Mouse (Mus musculus): Measurements from ENCODE around the gene Rassf2. TPM values are rescaled to one million over a fixed set of nuclear protein-coding genes. Genes with fewer than 3 reads are reported as not detected.

The Rassf2 gene
- polyA plus RNA-seq, 1 experiment from 2014 or later: 3.0 TPM

GRCm38 (mm10) chr2:132061884-132062283 lies 31.8 kb upstream of the Rassf2 start:
- no peak overlapping the region for H3K4me2 ChIP-seq (ENCODE audit: low read depth, low read length)
- no peak overlapping the region for H3K27ac ChIP-seq (ENCODE audit: low read depth)
- no peak for TF ChIP-seq CTCF (IDR thresholded peaks at IDR 0.05; ENCODE audit: low read depth)
- no peak for TF ChIP-seq EP300 (IDR thresholded peaks at IDR 0.05; ENCODE audit: low read depth)
- H3K4me3 ChIP-seq (ENCODE audit: low read depth, low read length): no peak overlapping the region
- no peak overlapping the region for H3K9ac ChIP-seq (replicated peaks)
- no peaks in the 10 kb centered on the region for H3K27me3 ChIP-seq (ENCODE audit: insufficient read depth, low read length)
- no peak for DNase-seq
- ATAC-seq: no peak
- no peaks in the 10 kb centered on the region for H3K4me1 ChIP-seq (ENCODE audit: insufficient read depth)
- peaks cover 27% of the 10 kb centered on the region for H3K36me3 ChIP-seq (replicated peaks; ENCODE audit: insufficient read depth, low read length)
- 83% methylated on average over 11 of the region's 11 CpGs for WGBS (ENCODE audit: insufficient replicate concordance)
- no peaks in the 10 kb centered on the region for H3K9me3 ChIP-seq (ENCODE audit: low read length)

GRCm38 (mm10) chr2:132059919-132060318 lies 29.9 kb upstream of the Rassf2 start:
- Histone ChIP-seq H3K9me3 (ENCODE audit: low read length) (no peaks in the 10 kb centered on the region), H3K36me3 (replicated peaks; ENCODE audit: insufficient read depth, low read length) (peaks cover 40% of the 10 kb centered on the region), H3K4me2 (ENCODE audit: low read depth, low read length) (no peak overlapping the region), H3K27me3 (ENCODE audit: insufficient read depth, low read length) (no peaks in the 10 kb centered on the region), H3K4me3 (ENCODE audit: low read depth, low read length) (no peak overlapping the region), H3K27ac (ENCODE audit: low read depth) (no peak overlapping the region), H3K4me1 (ENCODE audit: insufficient read depth) (no peaks in the 10 kb centered on the region), H3K9ac (replicated peaks) (no peak overlapping the region)
- WGBS (ENCODE audit: insufficient replicate concordance): 84% methylated on average over 8 of the region's 8 CpGs
- no peak for ATAC-seq
- TF ChIP-seq CTCF (IDR thresholded peaks at IDR 0.05; ENCODE audit: low read depth): 0 out of 2 replicates have a peak, but pooled peaks have one; percentile 22
- TF ChIP-seq EP300 (IDR thresholded peaks at IDR 0.05; ENCODE audit: low read depth): no peak
- no peak for DNase-seq

GRCm38 (mm10) chr2:132055349-132055753 lies 25.3 kb upstream of the Rassf2 start:
- TF ChIP-seq CTCF (IDR thresholded peaks at IDR 0.05; ENCODE audit: low read depth) (no peak), EP300 (IDR thresholded peaks at IDR 0.05; ENCODE audit: low read depth) (no peak)
- H3K9ac ChIP-seq (replicated peaks): no peak overlapping the region
- no peaks in the 10 kb centered on the region for H3K4me1 ChIP-seq (ENCODE audit: insufficient read depth)
- WGBS (ENCODE audit: insufficient replicate concordance): 67% methylated on average over 8 of the region's 8 CpGs
- no peaks in the 10 kb centered on the region for H3K27me3 ChIP-seq (ENCODE audit: insufficient read depth, low read length)
- H3K4me3 ChIP-seq (ENCODE audit: low read depth, low read length): no peak overlapping the region
- ATAC-seq: no peak
- no peak overlapping the region for H3K27ac ChIP-seq (ENCODE audit: low read depth)
- H3K4me2 ChIP-seq (ENCODE audit: low read depth, low read length): no peak overlapping the region
- H3K36me3 ChIP-seq (replicated peaks; ENCODE audit: insufficient read depth, low read length): peaks cover 29% of the 10 kb centered on the region
- H3K9me3 ChIP-seq (ENCODE audit: low read length): no peaks in the 10 kb centered on the region
- no peak for DNase-seq

GRCm38 (mm10) chr2:132053824-132054223 lies 23.8 kb upstream of the Rassf2 start:
- Histone ChIP-seq H3K4me1 (ENCODE audit: insufficient read depth) (peaks cover under 1% of the 10 kb centered on the region), H3K4me3 (ENCODE audit: low read depth, low read length) (no peak overlapping the region), H3K4me2 (ENCODE audit: low read depth, low read length) (no peak overlapping the region), H3K36me3 (replicated peaks; ENCODE audit: insufficient read depth, low read length) (peaks cover 28% of the 10 kb centered on the region), H3K9me3 (ENCODE audit: low read length) (no peaks in the 10 kb centered on the region), H3K27ac (ENCODE audit: low read depth) (no peak overlapping the region), H3K27me3 (ENCODE audit: insufficient read depth, low read length) (no peaks in the 10 kb centered on the region), H3K9ac (replicated peaks) (no peak overlapping the region)
- ATAC-seq (no peak), DNase-seq (no peak)
- whole genome bisulfite sequencing (ENCODE audit: insufficient replicate concordance): 46% methylated on average over 4 of the region's 4 CpGs
- TF ChIP-seq CTCF (IDR thresholded peaks at IDR 0.05; ENCODE audit: low read depth) (no peak), EP300 (IDR thresholded peaks at IDR 0.05; ENCODE audit: low read depth) (no peak)

GRCm38 (mm10) chr2:132051798-132052197 lies 21.7 kb upstream of the Rassf2 start:
- Histone ChIP-seq H3K4me3 (ENCODE audit: low read depth, low read length) (no peak overlapping the region), H3K4me1 (ENCODE audit: insufficient read depth) (peaks cover 6% of the 10 kb centered on the region), H3K9ac (replicated peaks) (no peak overlapping the region), H3K4me2 (ENCODE audit: low read depth, low read length) (no peak overlapping the region), H3K27ac (ENCODE audit: low read depth) (no peak overlapping the region), H3K9me3 (ENCODE audit: low read length) (no peaks in the 10 kb centered on the region), H3K36me3 (replicated peaks; ENCODE audit: insufficient read depth, low read length) (peaks cover 17% of the 10 kb centered on the region), H3K27me3 (ENCODE audit: insufficient read depth, low read length) (no peaks in the 10 kb centered on the region)
- no peak for DNase-seq
- 47% methylated on average over 5 of the region's 5 CpGs for WGBS (ENCODE audit: insufficient replicate concordance)
- TF ChIP-seq CTCF (IDR thresholded peaks at IDR 0.05; ENCODE audit: low read depth) (no peak), EP300 (IDR thresholded peaks at IDR 0.05; ENCODE audit: low read depth) (no peak)
- peak; percentile 53 for ATAC-seq

- H3K27me3 ChIP-seq (ENCODE audit: insufficient read depth, low read length): no peaks in the 10 kb centered on the region
- no peak overlapping the region for H3K9ac ChIP-seq (replicated peaks)
- no peak for TF ChIP-seq CTCF (IDR thresholded peaks at IDR 0.05; ENCODE audit: low read depth)
- TF ChIP-seq EP300 (IDR thresholded peaks at IDR 0.05; ENCODE audit: low read depth): no peak
- 48% methylated on average over 3 of the region's 3 CpGs for WGBS (ENCODE audit: insufficient replicate concordance)
- no peak overlapping the region for H3K4me3 ChIP-seq (ENCODE audit: low read depth, low read length)
- H3K27ac ChIP-seq (ENCODE audit: low read depth): no peak overlapping the region
- DNase-seq (no peak), ATAC-seq (no peak)
- peaks cover 3% of the 10 kb centered on the region for H3K36me3 ChIP-seq (replicated peaks; ENCODE audit: insufficient read depth, low read length)
- H3K4me1 ChIP-seq (ENCODE audit: insufficient read depth): peaks cover 6% of the 10 kb centered on the region
- H3K9me3 ChIP-seq (ENCODE audit: low read length): no peaks in the 10 kb centered on the region
- no peak overlapping the region for H3K4me2 ChIP-seq (ENCODE audit: low read depth, low read length)
Measured at GRCm38 (mm10) chr2:132049921-132050320, 19.9 kb upstream of the Rassf2 start.

- Histone ChIP-seq H3K27ac (ENCODE audit: low read depth) (no peak overlapping the region), H3K9me3 (ENCODE audit: low read length) (no peaks in the 10 kb centered on the region), H3K9ac (replicated peaks) (no peak overlapping the region), H3K4me2 (ENCODE audit: low read depth, low read length) (no peak overlapping the region), H3K27me3 (ENCODE audit: insufficient read depth, low read length) (no peaks in the 10 kb centered on the region), H3K36me3 (replicated peaks; ENCODE audit: insufficient read depth, low read length) (peaks cover 3% of the 10 kb centered on the region), H3K4me3 (ENCODE audit: low read depth, low read length) (no peak overlapping the region), H3K4me1 (ENCODE audit: insufficient read depth) (peaks cover 6% of the 10 kb centered on the region)
- DNase-seq: no peak
- WGBS (ENCODE audit: insufficient replicate concordance): 70% methylated on average over 3 of the region's 3 CpGs
- TF ChIP-seq CTCF (IDR thresholded peaks at IDR 0.05; ENCODE audit: low read depth): no peak
- no peak for TF ChIP-seq EP300 (IDR thresholded peaks at IDR 0.05; ENCODE audit: low read depth)
- ATAC-seq: no peak
Measured at GRCm38 (mm10) chr2:132049491-132049890, 19.4 kb upstream of the Rassf2 start.
